Mouse (Mus musculus) liver, postnatal 0 days (tissue): ENCODE results near the gene Higd1a.

Source experiments
- CTCF ChIP-seq: sonication (generic); IDR thresholded peaks from 2 replicates; pipeline ENCODE4 v1.5.1; 2016; ENCODE audit warnings: antibody characterized with exemption, low read depth
- EP300 ChIP-seq: IDR thresholded peaks from 2 replicates; pipeline ENCODE4 v1.6.1; 2016; ENCODE audit warnings: antibody characterized with exemption, low read depth, mild to moderate bottlenecking

- TF ChIP-seq CTCF: no peak
- no peak for TF ChIP-seq EP300
Observed at GRCm38 (mm10) chr9:121867632-121868031, 9.5 kb upstream of the Higd1a start.
